Mouse (Mus musculus): ENCODE data around the gene Crmp1. TPM values are rescaled to one million over a fixed set of nuclear protein-coding genes. Genes with fewer than 3 reads are reported as not detected.

Crmp1 gene
- 6.7 and 8.5 TPM in 2 replicates for polyA plus RNA-seq (2015; fragmentation: Nextera tagmentation; extraction: Ambion mirVana)

GRCm38 (mm10) chr5:37241651-37242151 is at the start of gene Crmp1:
Gene Crmp1, plus strand, starts transcription at chr5:37241940.
- no peak within 1 kb of the TSS for H3K9ac ChIP-seq (ENCODE audit: low read length)
- WGBS, result 2% methylated on average over 47 of the region's 56 CpGs
- H3K4me2 ChIP-seq (ENCODE audit: low read depth, low read length), result peak within 1 kb of the TSS; percentile 58
- peak within 1 kb of the TSS; percentile 40 for H3K4me3 ChIP-seq (ENCODE audit: low read length)
- no peak for ATAC-seq (replicated peaks; ENCODE audit: extremely low read depth, insufficient read depth, low FRiP score)
- peaks cover 71% of the 10 kb centered on the region for H3K27me3 ChIP-seq (ENCODE audit: control insufficient read depth, insufficient read depth, low read length)
- H3K9me3 ChIP-seq (replicated peaks; ENCODE audit: control insufficient read depth, low read length), result no peaks in the 10 kb centered on the region
- H3K36me3 ChIP-seq (ENCODE audit: control insufficient read depth, insufficient read depth), result no peaks in the 10 kb centered on the region
- no peak within 1 kb of the TSS for H3K27ac ChIP-seq (ENCODE audit: low read length)
- H3K4me1 ChIP-seq (ENCODE audit: control insufficient read depth, insufficient read depth, low read length), result peaks cover 12% of the 10 kb centered on the region

GRCm38 (mm10) chr5:37196196-37196595 is 45.5 kb upstream of the Crmp1 start:
- Histone ChIP-seq H3K4me3 (ENCODE audit: low read length) (no peak overlapping the region), H3K4me1 (ENCODE audit: control insufficient read depth, insufficient read depth, low read length) (peaks cover 14% of the 10 kb centered on the region), H3K27ac (ENCODE audit: low read length) (no peak overlapping the region), H3K4me2 (ENCODE audit: low read depth, low read length) (no peak overlapping the region), H3K9ac (ENCODE audit: low read length) (no peak overlapping the region), H3K9me3 (replicated peaks; ENCODE audit: control insufficient read depth, low read length) (no peaks in the 10 kb centered on the region), H3K27me3 (ENCODE audit: control insufficient read depth, insufficient read depth, low read length) (peaks cover 6% of the 10 kb centered on the region; the same call in 1 of the 2 replicates), H3K36me3 (ENCODE audit: control insufficient read depth, insufficient read depth) (no peaks in the 10 kb centered on the region)
- WGBS, result 72% methylated on average over 8 of the region's 8 CpGs
- no peak for ATAC-seq (replicated peaks; ENCODE audit: extremely low read depth, insufficient read depth, low FRiP score)

GRCm38 (mm10) chr5:37196666-37197250 is 45.0 kb upstream of the Crmp1 start:
- Histone ChIP-seq H3K4me1 (ENCODE audit: control insufficient read depth, insufficient read depth, low read length) (peaks cover 14% of the 10 kb centered on the region), H3K9me3 (replicated peaks; ENCODE audit: control insufficient read depth, low read length) (no peaks in the 10 kb centered on the region), H3K27ac (ENCODE audit: low read length) (no peak overlapping the region), H3K4me2 (ENCODE audit: low read depth, low read length) (no peak overlapping the region), H3K9ac (ENCODE audit: low read length) (no peak overlapping the region), H3K36me3 (ENCODE audit: control insufficient read depth, insufficient read depth) (no peaks in the 10 kb centered on the region), H3K4me3 (ENCODE audit: low read length) (no peak overlapping the region), H3K27me3 (ENCODE audit: control insufficient read depth, insufficient read depth, low read length) (peaks cover 6% of the 10 kb centered on the region; the same call in 1 of the 2 replicates)
- ATAC-seq (replicated peaks; ENCODE audit: extremely low read depth, insufficient read depth, low FRiP score), result no peak
- 47% methylated on average over 10 of the region's 10 CpGs for WGBS

GRCm38 (mm10) chr5:37197423-37197822 is 44.3 kb upstream of the Crmp1 start:
- Histone ChIP-seq H3K9ac (ENCODE audit: low read length) (no peak overlapping the region), H3K9me3 (replicated peaks; ENCODE audit: control insufficient read depth, low read length) (no peaks in the 10 kb centered on the region), H3K4me2 (ENCODE audit: low read depth, low read length) (no peak overlapping the region), H3K4me1 (ENCODE audit: control insufficient read depth, insufficient read depth, low read length) (peaks cover 14% of the 10 kb centered on the region), H3K27ac (ENCODE audit: low read length) (no peak overlapping the region), H3K36me3 (ENCODE audit: control insufficient read depth, insufficient read depth) (no peaks in the 10 kb centered on the region), H3K27me3 (ENCODE audit: control insufficient read depth, insufficient read depth, low read length) (peaks cover 6% of the 10 kb centered on the region; the same call in 1 of the 2 replicates), H3K4me3 (ENCODE audit: low read length) (no peak overlapping the region)
- no peak for ATAC-seq (replicated peaks; ENCODE audit: extremely low read depth, insufficient read depth, low FRiP score)
- WGBS, result 58% methylated on average over 3 of the region's 3 CpGs

GRCm38 (mm10) chr5:37198011-37198688 is 43.6 kb upstream of the Crmp1 start:
- H3K9me3 ChIP-seq (replicated peaks; ENCODE audit: control insufficient read depth, low read length), result no peaks in the 10 kb centered on the region
- no peak overlapping the region for H3K9ac ChIP-seq (ENCODE audit: low read length)
- no peak overlapping the region for H3K4me3 ChIP-seq (ENCODE audit: low read length)
- peaks cover 14% of the 10 kb centered on the region for H3K4me1 ChIP-seq (ENCODE audit: control insufficient read depth, insufficient read depth, low read length)
- no peaks in the 10 kb centered on the region for H3K36me3 ChIP-seq (ENCODE audit: control insufficient read depth, insufficient read depth)
- H3K4me2 ChIP-seq (ENCODE audit: low read depth, low read length), result no peak overlapping the region
- WGBS, result 16% methylated on average over 2 of the region's 2 CpGs
- ATAC-seq (replicated peaks; ENCODE audit: extremely low read depth, insufficient read depth, low FRiP score), result peak; percentile 68
- no peak overlapping the region for H3K27ac ChIP-seq (ENCODE audit: low read length)
- H3K27me3 ChIP-seq (ENCODE audit: control insufficient read depth, insufficient read depth, low read length), result peaks cover 3% of the 10 kb centered on the region; the same call in 1 of the 2 replicates

GRCm38 (mm10) chr5:37202285-37202684 is 39.5 kb upstream of the Crmp1 start:
- Histone ChIP-seq H3K9me3 (replicated peaks; ENCODE audit: control insufficient read depth, low read length) (no peaks in the 10 kb centered on the region), H3K27me3 (ENCODE audit: control insufficient read depth, insufficient read depth, low read length) (no peaks in the 10 kb centered on the region), H3K27ac (ENCODE audit: low read length) (no peak overlapping the region), H3K4me2 (ENCODE audit: low read depth, low read length) (no peak overlapping the region), H3K9ac (ENCODE audit: low read length) (no peak overlapping the region), H3K4me3 (ENCODE audit: low read length) (no peak overlapping the region), H3K36me3 (ENCODE audit: control insufficient read depth, insufficient read depth) (no peaks in the 10 kb centered on the region), H3K4me1 (ENCODE audit: control insufficient read depth, insufficient read depth, low read length) (peaks cover 10% of the 10 kb centered on the region)
- ATAC-seq (replicated peaks; ENCODE audit: extremely low read depth, insufficient read depth, low FRiP score), result no peak
- WGBS, result 35% methylated on average over 1 of the region's 1 CpGs

- Histone ChIP-seq H3K27ac (ENCODE audit: low read length) (no peak overlapping the region), H3K4me3 (ENCODE audit: low read length) (no peak overlapping the region), H3K9me3 (replicated peaks; ENCODE audit: control insufficient read depth, low read length) (no peaks in the 10 kb centered on the region), H3K4me2 (ENCODE audit: low read depth, low read length) (no peak overlapping the region), H3K9ac (ENCODE audit: low read length) (no peak overlapping the region), H3K36me3 (ENCODE audit: control insufficient read depth, insufficient read depth) (no peaks in the 10 kb centered on the region), H3K27me3 (ENCODE audit: control insufficient read depth, insufficient read depth, low read length) (no peaks in the 10 kb centered on the region), H3K4me1 (ENCODE audit: control insufficient read depth, insufficient read depth, low read length) (no peaks in the 10 kb centered on the region)
- no peak for ATAC-seq (replicated peaks; ENCODE audit: extremely low read depth, insufficient read depth, low FRiP score)
- 75% methylated on average over 7 of the region's 7 CpGs for WGBS
Measured at GRCm38 (mm10) chr5:37204886-37205285, 36.9 kb upstream of the Crmp1 start.

GRCm38 (mm10) chr5:37205420-37205819 is 36.3 kb upstream of the Crmp1 start:
- 75% methylated on average over 1 of the region's 1 CpGs for WGBS
- no peak overlapping the region for H3K4me2 ChIP-seq (ENCODE audit: low read depth, low read length)
- H3K36me3 ChIP-seq (ENCODE audit: control insufficient read depth, insufficient read depth), result no peaks in the 10 kb centered on the region
- no peak overlapping the region for H3K4me3 ChIP-seq (ENCODE audit: low read length)
- H3K27ac ChIP-seq (ENCODE audit: low read length), result no peak overlapping the region
- no peaks in the 10 kb centered on the region for H3K4me1 ChIP-seq (ENCODE audit: control insufficient read depth, insufficient read depth, low read length)
- H3K9ac ChIP-seq (ENCODE audit: low read length), result no peak overlapping the region
- H3K9me3 ChIP-seq (replicated peaks; ENCODE audit: control insufficient read depth, low read length), result no peaks in the 10 kb centered on the region
- ATAC-seq (replicated peaks; ENCODE audit: extremely low read depth, insufficient read depth, low FRiP score), result no peak
- no peaks in the 10 kb centered on the region for H3K27me3 ChIP-seq (ENCODE audit: control insufficient read depth, insufficient read depth, low read length)

- Histone ChIP-seq H3K9ac (ENCODE audit: low read length) (no peak overlapping the region), H3K4me3 (ENCODE audit: low read length) (no peak overlapping the region), H3K36me3 (ENCODE audit: control insufficient read depth, insufficient read depth) (no peaks in the 10 kb centered on the region), H3K4me1 (ENCODE audit: control insufficient read depth, insufficient read depth, low read length) (no peaks in the 10 kb centered on the region), H3K27ac (ENCODE audit: low read length) (no peak overlapping the region), H3K9me3 (replicated peaks; ENCODE audit: control insufficient read depth, low read length) (no peaks in the 10 kb centered on the region), H3K27me3 (ENCODE audit: control insufficient read depth, insufficient read depth, low read length) (no peaks in the 10 kb centered on the region), H3K4me2 (ENCODE audit: low read depth, low read length) (no peak overlapping the region)
- no peak for ATAC-seq (replicated peaks; ENCODE audit: extremely low read depth, insufficient read depth, low FRiP score)
- WGBS, result 56% methylated on average over 2 of the region's 2 CpGs
Measured at GRCm38 (mm10) chr5:37206364-37206763, 35.4 kb upstream of the Crmp1 start.

All from heart, embryonic 16.5 days (tissue).